Mouse (Mus musculus): ENCODE measurements at regions not wholly inside any gene's neighbourhood (a gene's known extent, or its start where the extent isn't known, plus 50 kb on each side); places are given as distances from the start of the nearest gene placed in this dataset.

DNA sequence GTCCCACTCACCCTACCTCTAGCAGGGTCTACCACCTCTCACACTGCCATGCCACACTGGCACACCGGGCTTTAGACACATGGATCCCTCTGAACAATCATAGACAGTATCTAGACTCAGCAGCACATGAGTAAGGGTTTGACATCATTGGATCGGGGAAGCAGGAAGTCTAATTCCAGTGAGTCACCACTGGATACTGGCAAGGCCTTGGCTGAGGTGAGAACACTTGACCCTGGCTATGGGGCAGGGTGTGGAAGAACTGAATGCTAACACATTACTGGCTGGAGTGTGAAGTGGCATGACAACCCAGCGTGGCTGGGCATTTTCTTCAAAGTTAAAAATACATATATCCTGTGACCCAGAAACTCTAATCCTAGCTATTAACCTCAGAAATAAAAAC, 114.4 kb downstream of the H2afy start:
- no peak for DNase-seq (ENCODE audit: low spot score)

DNA sequence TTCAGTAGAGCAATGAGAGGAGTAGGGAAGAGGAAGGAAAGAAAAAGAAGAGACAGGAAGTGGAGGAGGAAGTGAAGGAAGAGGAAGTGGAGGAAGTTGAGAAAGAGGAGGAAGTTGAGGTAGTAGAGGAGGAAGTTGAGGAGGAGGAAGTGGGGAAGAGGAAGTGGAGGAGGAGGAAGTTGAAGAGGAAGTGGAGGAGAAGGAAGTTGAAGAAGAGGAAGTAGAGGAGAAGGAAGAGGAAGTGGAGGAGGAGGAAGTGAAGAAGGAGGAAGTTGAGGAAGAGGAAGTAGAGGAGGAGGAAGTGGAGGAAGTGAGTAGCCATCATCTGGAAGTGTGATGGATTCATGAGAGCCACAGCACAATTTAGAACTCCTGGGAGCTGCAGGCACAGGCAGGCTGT, 122.2 kb downstream of the H2afy start:
- no peak for DNase-seq (ENCODE audit: low spot score)

DNA sequence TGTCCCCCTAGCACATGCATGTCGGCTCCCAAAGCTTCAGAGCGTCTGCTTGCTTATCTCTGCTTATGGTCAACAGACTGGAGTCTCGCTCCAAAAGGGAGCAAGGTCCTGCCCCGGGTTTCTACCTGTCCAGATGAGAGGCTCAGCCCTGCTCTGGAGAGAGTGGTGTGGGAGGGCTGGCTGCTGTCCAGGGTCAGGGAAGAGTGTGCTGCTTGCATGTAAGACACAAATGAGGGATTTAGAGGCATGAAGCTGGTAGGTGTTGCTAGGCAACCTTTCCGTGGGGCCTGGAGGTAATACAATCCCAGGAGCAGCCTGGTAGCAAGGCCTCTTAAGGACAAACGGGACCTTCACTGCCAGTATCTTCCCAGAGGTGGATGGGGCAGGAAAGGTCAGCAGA, 125.7 kb downstream of the H2afy start:
- no peak for DNase-seq (ENCODE audit: low spot score)

DNA sequence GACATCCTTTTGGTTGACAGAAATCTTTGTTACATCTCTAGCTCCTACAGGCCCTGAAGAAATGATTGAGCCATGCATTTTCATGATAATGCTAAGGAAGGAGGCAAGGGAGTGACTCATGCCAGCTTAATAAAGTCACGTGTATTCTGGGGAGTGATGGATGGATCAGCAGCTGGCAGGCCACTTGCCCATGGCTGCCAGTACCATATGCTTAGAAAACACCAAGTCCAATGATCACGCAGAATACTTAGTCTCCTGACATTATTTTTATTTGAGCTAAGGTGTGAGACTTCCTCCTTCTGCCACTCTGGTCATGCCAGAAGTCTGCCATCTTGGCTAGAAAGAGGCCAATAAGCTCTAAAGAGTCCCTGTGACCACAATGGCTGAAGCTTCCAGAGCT, 129.3 kb downstream of the H2afy start:
- no peak for DNase-seq (ENCODE audit: low spot score)

DNA sequence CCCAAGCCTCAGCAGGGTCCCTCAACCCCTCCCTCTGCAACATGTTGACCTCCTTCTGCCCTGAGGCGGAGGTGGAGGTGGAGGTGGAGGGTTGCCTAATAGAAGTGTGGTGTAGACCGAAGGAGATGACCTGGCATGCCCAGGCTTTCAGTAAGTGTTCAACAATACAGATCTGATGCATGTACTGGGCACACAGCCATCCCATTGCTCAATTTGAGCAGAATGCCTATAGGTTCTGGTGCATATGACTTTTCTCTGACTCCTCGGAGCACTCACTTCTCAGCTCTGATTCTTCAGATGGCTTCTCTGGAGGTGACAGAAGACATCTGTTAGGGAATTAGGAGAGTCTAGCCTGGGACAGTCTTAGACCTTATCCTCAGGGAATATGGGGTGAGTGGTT, 130.4 kb downstream of the H2afy start:
- DNase-seq (ENCODE audit: low spot score) = no peak

DNA sequence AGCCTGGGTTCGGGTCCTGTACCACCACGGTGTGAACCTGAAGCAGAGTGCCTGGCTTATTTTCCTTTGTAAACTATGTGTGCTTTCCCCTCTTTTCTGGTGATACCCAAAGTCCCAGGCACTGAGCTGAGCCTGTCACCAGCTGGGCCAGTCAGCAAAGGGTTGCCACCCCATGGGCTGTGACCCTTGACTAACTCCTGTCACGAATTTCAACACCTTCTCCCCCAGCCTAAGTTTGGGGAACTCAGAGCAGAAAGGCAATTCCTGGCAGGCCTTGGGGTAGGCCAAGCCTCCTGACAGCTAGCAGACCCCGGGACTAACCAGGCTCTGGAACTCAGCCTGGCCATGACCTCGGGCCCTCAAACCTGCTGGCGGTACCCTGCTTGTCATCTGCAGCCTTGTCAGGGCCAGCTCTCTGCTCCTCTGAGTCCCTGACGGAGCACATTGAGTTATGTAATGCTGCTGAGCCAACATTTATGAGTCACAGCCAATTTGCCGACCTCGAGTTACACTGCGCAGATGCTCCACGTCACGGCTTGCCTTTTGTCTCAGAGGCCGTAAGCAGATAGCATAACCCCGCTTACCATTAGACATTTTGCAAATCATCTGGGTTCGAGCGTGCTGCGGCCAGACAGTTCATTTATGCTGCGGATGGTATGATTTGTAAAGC, 132.3 kb downstream of the H2afy start:
- peak; percentile 54 for DNase-seq (ENCODE audit: low spot score)

DNA sequence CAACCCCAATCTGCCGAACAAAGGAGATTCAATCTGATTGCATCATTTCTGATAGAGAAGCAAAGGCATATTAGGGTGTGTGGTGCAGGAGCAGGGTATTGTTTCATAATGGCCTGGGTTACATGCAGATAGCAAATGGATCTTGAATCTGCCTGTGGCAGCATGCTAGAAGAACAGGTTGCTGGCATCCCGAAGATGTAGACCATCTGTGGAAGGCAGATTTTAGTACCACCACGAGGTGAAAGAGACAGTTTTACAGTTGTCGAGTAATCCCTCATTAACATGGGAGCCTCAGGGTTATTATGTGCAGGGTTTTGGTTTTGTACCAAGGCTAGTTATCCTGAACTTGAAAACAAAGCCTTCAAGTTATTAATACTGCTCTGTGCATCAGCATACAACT, 140.9 kb downstream of the H2afy start:
- DNase-seq (ENCODE audit: low spot score) = no peak

DNA sequence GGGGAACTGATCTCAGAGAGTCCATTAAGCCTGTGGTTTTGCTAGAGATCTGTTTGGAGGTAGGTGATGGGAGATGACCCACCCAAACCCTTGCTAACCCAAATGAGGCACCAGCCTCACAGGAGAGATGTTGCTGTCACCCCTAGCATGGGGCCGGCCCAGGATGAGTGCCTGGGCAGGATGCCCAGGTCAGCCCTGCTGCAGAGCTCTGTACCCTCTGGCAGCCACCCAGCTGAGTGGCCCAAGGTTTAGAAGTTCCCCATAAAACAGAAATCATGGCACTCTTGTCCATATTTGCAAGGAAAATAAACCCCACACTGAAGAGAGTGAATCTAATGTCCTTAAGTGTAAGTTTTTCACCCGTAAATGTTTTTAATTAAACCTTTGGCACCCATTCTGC, 141.7 kb downstream of the H2afy start:
- no peak for DNase-seq (ENCODE audit: low spot score)

DNA sequence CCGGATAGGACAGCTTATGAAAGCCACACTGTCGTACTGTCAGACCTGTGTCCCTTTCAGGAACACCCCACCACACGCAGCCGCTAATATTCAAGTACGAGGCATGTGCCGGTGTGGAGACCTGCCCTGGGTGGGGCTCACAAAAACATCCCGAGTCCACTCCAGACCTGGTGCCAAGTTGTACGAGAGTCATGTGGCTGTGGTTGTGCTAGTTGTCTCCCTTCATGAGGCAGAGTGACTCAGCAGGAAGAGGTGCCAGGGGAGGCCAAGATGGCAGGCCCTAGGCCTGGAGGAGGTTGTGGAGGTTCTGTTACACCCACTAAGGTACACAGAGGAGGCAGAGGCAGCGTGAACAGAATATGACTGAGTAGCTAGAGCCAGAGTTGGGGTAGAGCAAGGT, 143.5 kb downstream of the H2afy start:
- no peak for DNase-seq (ENCODE audit: low spot score)

DNA sequence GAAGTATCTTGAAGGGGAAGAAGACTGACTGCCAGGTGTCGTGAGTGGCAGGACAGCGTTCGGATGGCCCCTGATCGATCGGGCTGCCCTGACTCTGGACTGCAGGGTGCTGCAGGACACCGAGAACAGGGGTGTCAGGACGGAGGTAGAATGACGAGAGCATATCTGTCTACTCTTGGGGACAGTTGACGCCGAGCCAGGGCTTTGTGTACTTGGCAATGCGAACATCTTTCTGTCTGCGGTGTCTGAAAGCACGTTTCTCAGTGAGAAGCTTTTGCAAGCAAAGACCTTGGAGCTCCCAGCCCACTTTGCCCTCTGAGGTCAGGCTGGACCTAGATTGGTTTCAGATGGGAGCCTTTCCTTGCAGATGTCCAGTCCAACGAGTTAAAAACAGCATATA, 144.9 kb downstream of the H2afy start:
- no peak for DNase-seq (ENCODE audit: low spot score)

DNA sequence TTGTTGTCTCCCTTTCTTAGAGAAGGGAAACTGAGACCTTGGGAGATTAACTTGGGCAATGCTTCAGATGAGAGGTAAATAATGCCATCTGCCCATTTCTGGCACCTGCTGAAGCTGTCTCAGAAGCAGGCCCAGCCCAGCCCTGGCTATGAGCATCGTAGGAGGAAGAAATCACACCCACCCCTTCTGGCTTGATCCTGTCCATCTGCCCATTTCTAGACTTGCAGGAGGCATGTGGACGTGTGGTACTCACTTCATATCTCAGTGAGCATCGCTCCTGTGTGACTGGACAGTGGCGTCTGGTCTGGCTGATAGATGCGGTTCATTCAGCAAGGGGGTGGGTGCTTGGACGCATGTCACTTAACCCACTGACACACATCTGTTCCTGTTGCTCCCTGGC, 146.0 kb downstream of the H2afy start:
- no peak for DNase-seq (ENCODE audit: low spot score)

DNA sequence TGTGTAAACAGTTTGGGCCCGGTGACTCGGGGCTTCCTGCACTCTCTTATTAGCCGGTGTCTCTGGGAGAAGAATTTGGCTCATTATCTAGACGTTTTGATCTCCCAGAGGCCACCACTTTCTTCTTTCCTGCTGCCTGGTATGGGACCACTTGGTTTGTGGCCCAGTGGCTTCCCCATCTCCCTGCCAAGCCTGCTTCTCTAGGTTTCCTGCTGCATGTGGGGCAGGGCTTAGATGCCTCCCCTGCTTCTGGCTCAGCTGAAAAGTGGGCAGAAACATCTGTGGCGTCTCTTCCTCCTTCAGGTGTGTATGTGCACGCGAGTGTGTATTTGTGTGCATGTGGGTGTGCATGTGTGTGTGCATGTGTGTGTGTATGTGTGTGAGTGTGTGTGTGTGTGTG, 146.8 kb downstream of the H2afy start:
- no peak for DNase-seq (ENCODE audit: low spot score)

DNA sequence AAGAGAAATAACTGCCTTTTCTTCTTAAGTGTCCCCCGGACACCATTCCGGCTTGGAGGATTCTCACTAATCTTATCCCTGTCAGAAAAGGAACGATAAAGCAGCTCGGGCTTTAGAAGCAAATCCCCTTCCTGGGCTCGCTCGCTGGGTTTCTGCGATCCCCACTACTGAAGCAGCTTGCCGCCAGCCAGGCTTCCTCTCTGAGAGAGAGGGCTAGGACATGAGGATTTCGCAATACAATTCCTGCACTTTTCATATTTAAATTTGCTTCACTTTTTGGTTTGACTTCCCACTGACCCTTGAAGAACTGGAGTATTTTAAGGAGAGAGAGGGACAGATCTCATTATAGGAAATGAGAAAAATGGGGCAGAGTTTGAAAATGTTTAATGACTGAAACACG, 149.4 kb upstream of the Pitx1 start:
- DNase-seq (ENCODE audit: low spot score) = no peak

DNA sequence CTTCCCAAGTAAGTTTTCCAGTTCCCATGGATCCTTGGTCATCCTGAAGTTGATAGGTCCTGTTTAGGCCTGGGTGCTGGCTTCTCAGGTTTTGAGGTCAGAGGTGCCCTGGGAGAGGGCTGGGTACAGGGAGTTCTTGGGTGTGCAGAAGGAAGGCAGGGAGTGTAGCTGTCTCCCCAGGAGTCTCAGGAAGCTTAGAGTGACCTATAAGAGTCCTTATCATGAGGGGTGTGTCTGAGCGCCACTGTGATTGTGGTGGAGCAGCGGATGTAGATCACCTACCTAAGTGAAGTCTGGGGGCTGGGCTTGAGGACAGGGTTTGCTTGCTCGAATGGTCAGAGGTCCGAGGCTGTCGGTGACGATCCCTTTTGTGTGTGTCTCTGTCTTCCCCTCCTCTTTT, 148.8 kb upstream of the Pitx1 start:
- DNase-seq (ENCODE audit: low spot score) = no peak

DNA sequence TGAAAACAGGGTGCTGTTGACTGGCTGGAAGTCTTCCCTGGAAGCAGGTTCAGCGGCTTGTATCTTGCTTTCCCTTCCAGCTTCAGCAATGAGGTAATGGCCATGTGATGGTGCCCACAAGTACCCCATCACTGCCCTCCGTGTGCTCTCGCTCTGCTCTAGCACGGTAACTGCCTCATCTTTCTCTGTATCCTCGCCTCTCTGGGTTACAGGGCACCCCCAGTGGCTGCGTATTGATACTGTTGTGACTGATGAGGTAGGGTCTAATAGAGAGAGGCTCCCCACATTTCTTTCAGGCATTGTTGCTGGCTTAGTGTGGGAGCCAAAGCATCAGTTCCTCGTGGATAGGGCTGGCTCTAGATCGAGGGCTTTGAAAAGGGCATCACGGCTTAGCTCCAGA, 147.9 kb upstream of the Pitx1 start:
- no peak for DNase-seq (ENCODE audit: low spot score)

DNA sequence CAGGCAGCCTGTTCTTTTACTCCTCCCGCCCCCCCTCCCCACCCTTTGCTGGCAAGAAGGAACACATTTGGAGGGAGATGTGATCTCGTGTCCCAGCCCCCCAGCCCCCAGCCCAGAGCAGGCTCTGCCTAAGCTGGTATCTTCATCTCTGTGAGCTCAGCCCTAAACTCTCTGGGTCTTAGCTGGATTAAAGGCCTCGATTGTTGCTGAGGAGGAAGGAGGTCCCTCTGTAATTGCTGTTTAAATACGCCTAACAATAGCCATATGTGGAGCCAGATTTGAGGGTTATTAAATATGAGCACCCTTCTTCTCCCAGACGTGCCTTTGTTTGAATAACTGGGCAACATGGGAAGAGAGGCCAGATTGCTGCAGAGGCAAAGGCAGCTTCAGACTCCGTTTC, 145.0 kb upstream of the Pitx1 start:
- no peak for DNase-seq (ENCODE audit: low spot score)

DNA sequence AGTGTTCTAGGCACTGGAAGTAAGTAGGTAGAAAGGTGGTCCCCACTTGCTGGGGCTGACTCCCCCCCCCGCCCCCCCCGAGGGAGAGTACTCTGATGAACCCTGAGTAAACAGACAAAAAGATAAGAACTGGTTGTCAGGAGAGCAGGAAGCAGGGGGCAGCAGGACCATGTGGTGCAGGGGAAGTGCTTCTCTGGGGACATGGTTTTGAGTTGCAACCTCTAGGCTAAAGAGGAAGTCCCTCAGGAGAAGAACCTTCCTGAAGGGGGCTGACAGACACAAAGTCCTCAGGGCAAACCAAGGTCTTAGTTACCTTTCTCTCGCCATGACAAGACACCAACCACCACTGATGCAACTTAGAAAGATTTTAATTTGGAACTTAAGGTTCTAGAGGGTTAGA, 141.9 kb upstream of the Pitx1 start:
- DNase-seq (ENCODE audit: low spot score) = no peak

DNA sequence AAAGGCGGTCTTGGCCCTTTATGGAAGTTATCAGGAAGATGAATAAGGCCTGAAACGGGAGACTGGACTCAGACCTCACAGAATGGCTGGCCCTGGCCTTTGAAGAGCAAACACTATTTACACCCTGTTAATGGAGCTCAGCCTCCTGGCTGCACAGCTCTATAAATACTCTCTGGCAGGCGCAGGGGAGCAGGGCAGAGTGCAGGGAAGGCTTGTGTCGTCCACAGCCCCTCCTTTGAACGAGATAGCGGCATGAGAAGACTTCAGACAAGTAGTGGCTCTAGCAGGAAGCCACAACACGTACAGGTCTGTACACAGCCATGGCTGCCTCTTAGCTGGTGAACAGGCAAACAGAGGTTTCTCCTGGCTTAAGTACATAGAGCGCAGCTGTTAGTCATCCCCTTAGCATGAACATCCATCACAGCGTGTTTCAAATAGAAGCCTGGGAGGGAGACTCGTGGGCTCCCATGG, 141.0 kb upstream of the Pitx1 start:
- DNase-seq (ENCODE audit: low spot score) = no peak

DNA sequence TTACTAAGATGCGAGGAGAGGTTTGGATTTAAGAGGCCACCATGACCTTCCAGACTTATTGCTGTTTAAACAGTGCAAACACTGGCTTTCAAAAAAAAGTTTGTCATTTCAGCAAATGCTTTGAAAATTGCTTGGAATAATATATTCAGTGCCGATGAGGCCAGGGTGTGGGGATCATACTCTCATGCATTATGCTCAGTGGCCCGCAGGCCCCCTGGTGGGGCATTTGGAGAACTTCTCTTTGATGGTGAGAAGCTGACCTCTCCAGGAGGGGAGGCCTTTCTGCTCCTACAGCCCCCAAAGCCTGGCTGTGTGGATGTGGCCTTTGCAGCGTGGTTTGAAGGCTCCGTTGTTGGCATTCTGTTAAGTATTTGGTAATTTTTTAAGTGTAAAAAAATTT, 138.1 kb upstream of the Pitx1 start:
- no peak for DNase-seq (ENCODE audit: low spot score)

DNA sequence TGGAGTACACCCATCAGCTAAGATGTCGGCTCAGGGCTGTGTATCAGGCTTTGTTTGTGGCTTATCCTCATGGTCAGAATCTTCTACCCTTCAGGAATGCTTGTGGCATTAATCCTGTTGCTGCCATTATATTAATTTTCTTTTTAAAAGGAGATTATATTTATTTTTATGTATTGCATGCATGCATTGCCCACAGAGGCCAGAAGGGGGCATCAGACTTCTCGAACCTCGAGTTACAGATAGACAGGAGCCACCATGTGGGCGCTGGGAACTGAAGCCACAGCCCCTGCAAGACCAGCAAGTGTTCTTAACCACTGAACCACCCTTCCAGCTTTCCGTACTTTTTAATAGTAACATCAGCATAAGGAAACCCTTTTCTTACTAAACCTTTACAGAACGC, 134.7 kb upstream of the Pitx1 start:
- no peak for DNase-seq (ENCODE audit: low spot score)

DNA sequence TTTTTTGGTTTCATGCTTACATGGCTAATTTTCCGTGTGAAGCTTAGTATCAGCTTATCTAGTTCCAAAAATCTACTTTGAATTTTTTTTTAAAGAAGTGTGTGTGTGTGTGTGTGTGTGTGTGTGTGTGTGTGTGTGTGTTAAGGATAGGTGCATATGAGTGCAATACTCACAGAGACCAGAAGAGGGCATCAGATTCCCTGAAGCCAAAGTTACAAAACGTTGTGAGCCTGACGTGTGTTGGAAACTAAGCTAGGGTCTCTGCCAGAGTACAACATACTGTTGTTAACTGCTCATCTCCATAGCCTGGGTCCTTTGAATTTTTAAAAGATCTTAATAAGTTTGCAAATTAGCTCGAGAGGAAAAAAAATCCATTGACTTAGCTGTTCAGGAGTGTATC, 133.5 kb upstream of the Pitx1 start:
- no peak for DNase-seq (ENCODE audit: low spot score)

DNA sequence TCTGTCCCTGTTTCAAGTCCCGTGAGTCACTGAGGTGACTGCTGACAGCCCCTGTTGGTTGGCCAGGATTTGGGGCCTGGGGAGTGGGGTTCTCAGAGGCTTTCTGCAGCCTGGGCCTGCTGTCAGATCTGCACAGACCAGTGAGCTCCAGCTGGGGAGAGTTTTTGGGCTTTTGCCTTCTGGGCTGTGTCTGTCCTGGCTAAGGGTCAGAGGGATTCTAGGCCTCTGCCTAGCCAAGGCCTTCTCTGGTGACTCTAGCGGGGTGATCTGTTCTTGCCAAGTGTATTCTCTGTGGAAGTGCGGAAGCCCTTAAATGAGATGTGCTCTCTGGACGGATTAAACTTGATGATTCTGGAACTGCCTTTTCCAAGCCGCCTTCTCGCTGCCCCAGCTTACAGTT, 131.2 kb upstream of the Pitx1 start:
- DNase-seq (ENCODE audit: low spot score) = no peak

DNA sequence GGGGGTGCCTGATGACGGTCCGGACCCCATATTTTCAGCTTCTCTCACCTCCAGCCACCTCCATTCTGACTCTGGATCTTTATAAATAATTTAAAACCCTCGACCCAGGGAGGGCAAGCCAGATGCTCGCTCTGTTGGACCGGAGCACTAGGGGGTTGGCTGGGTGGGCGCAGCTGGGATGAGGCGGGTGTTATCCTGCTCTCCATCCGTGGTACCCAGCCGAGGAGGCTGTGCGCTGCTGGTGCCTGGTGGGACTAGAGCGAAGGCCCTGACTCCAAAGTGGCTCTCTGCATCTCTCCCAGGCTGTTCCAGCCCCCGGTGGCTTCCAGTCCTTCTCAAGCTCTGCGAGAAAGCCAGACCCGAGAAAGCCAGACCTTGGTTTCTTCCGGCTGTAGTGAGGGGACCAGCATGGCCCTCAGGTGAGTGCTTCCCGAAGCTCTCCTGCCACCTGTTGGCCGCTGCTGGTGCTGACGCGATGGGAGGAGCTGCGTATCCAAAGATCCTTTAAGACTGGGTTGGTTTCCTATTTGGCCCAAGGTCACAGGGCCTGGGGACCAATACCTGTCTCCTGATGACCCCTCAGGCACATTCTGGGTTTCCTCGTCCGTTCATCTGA, 127.1 kb upstream of the Pitx1 start:
- peak; percentile 21 for DNase-seq (ENCODE audit: low spot score)

DNA sequence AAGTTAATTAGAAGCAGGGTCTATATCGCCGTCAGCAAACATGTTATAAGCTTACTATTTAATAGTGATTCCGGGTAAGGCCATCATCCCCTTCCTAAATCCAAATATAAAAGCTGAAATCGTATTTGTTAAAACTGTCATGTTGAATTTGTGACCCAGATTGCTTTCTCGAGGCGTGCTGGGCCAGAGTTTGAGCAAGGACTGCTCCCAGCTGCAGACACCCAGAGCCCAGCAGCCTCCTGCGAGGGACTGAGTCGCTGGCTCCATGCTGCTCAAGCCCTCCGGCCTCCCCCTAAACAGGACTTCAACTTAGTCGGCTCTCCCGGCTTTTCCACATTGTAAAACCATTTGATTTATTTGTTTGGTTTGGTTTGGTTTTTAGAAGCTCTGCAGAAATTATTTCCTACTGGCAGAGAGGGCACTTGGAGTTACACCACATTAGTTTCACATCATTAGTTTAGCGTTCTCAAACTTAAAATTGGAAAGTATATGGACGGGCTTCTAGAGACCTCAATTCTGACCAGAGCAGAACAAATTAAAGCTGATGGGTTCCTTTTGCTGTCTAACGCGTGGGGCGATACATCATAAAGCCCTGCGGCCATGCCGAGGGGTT, 126.4 kb upstream of the Pitx1 start:
- no peak for DNase-seq (ENCODE audit: low spot score)
